Mouse (Mus musculus): Measurements from ENCODE around the gene Resp18. TPM values are rescaled to one million over a fixed set of nuclear protein-coding genes. Genes with fewer than 3 reads are reported as not detected.

The Resp18 gene
- polyA plus RNA-seq, 1 experiment from 2014 or later, result 131 TPM

- peaks cover 80% of the 10 kb centered on the region for H3K27me3 ChIP-seq
- H3K4me2 ChIP-seq, result peak overlapping the region; percentile 68
- H3K36me3 ChIP-seq, result no peaks in the 10 kb centered on the region
- no peaks in the 10 kb centered on the region for H3K9me3 ChIP-seq
- peak overlapping the region; percentile 54 for H3K4me3 ChIP-seq
- peaks cover 20% of the 10 kb centered on the region for H3K4me1 ChIP-seq (replicated peaks)
- WGBS, result under 1% methylated on average over 40 of the region's 40 CpGs
- H3K9ac ChIP-seq, result peak overlapping the region; percentile 76
- 0 out of 2 replicates have a peak overlapping the region, but pooled peaks have one; percentile 9 for H3K27ac ChIP-seq (replicated peaks)
- peak; percentile 58 for ATAC-seq (ENCODE audit: low read depth)
These were observed 15.0 kb downstream of the Resp18 start for GRCm38 (mm10) chr1:75262969-75263951.

GRCm38 (mm10) chr1:75261278-75261677 lies 16.9 kb downstream of the Resp18 start:
- no peak for ATAC-seq (ENCODE audit: low read depth)
- H3K36me3 ChIP-seq, result no peaks in the 10 kb centered on the region
- H3K9ac ChIP-seq, result no peak overlapping the region
- no peak overlapping the region for H3K27ac ChIP-seq (replicated peaks)
- H3K27me3 ChIP-seq, result peaks cover 70% of the 10 kb centered on the region
- no peaks in the 10 kb centered on the region for H3K9me3 ChIP-seq
- H3K4me3 ChIP-seq, result no peak overlapping the region
- H3K4me1 ChIP-seq (replicated peaks), result peaks cover 20% of the 10 kb centered on the region
- no peak overlapping the region for H3K4me2 ChIP-seq

- H3K27me3 ChIP-seq, result peaks cover 22% of the 10 kb centered on the region
- no peak overlapping the region for H3K4me2 ChIP-seq
- no peaks in the 10 kb centered on the region for H3K9me3 ChIP-seq
- no peaks in the 10 kb centered on the region for H3K36me3 ChIP-seq
- H3K4me1 ChIP-seq (replicated peaks), result peaks cover 17% of the 10 kb centered on the region
- no peak overlapping the region for H3K4me3 ChIP-seq
- no peak overlapping the region for H3K27ac ChIP-seq (replicated peaks)
- H3K9ac ChIP-seq, result no peak overlapping the region
- WGBS, result 69% methylated on average over 10 of the region's 10 CpGs
- ATAC-seq (ENCODE audit: low read depth), result no peak
These were observed 22.6 kb downstream of the Resp18 start for GRCm38 (mm10) chr1:75255516-75256046.

GRCm38 (mm10) chr1:75254625-75255013 lies 23.6 kb downstream of the Resp18 start:
- H3K4me2 ChIP-seq, result no peak overlapping the region
- H3K9me3 ChIP-seq, result no peaks in the 10 kb centered on the region
- H3K9ac ChIP-seq, result no peak overlapping the region
- H3K4me3 ChIP-seq, result no peak overlapping the region
- H3K27ac ChIP-seq (replicated peaks), result peak overlapping the region; percentile 46; the same call in 1 of the 2 replicates
- peaks cover 13% of the 10 kb centered on the region for H3K27me3 ChIP-seq
- peaks cover 18% of the 10 kb centered on the region for H3K4me1 ChIP-seq (replicated peaks)
- no peak for ATAC-seq (ENCODE audit: low read depth)
- WGBS, result 46% methylated on average over 8 of the region's 8 CpGs
- H3K36me3 ChIP-seq, result no peaks in the 10 kb centered on the region

- 61% methylated on average over 16 of the region's 16 CpGs for WGBS
- H3K36me3 ChIP-seq, result no peaks in the 10 kb centered on the region
- no peak overlapping the region for H3K4me2 ChIP-seq
- no peak for ATAC-seq (ENCODE audit: low read depth)
- no peak overlapping the region for H3K4me3 ChIP-seq
- peaks cover 18% of the 10 kb centered on the region for H3K4me1 ChIP-seq (replicated peaks)
- H3K9ac ChIP-seq, result no peak overlapping the region
- H3K27me3 ChIP-seq, result peaks cover 11% of the 10 kb centered on the region
- peak overlapping the region; percentile 46; the same call in 1 of the 2 replicates for H3K27ac ChIP-seq (replicated peaks)
- no peaks in the 10 kb centered on the region for H3K9me3 ChIP-seq
These were observed 24.2 kb downstream of the Resp18 start for GRCm38 (mm10) chr1:75253849-75254624.

GRCm38 (mm10) chr1:75253029-75253428 lies 25.2 kb downstream of the Resp18 start:
- no peak overlapping the region for H3K4me3 ChIP-seq
- H3K27me3 ChIP-seq, result peaks cover 7% of the 10 kb centered on the region; the same call in 1 of the 2 replicates
- no peak overlapping the region for H3K4me2 ChIP-seq
- ATAC-seq (ENCODE audit: low read depth), result no peak
- no peak overlapping the region for H3K27ac ChIP-seq (replicated peaks)
- H3K36me3 ChIP-seq, result no peaks in the 10 kb centered on the region
- H3K9me3 ChIP-seq, result no peaks in the 10 kb centered on the region
- H3K4me1 ChIP-seq (replicated peaks), result peaks cover 21% of the 10 kb centered on the region
- 80% methylated on average over 16 of the region's 16 CpGs for WGBS
- H3K9ac ChIP-seq, result no peak overlapping the region

- peaks cover 7% of the 10 kb centered on the region; the same call in 1 of the 2 replicates for H3K27me3 ChIP-seq
- no peak overlapping the region for H3K4me2 ChIP-seq
- 72% methylated on average over 13 of the region's 13 CpGs for WGBS
- no peaks in the 10 kb centered on the region for H3K36me3 ChIP-seq
- H3K9ac ChIP-seq, result no peak overlapping the region
- peaks cover 28% of the 10 kb centered on the region for H3K4me1 ChIP-seq (replicated peaks)
- ATAC-seq (ENCODE audit: low read depth), result no peak
- H3K27ac ChIP-seq (replicated peaks), result no peak overlapping the region
- H3K4me3 ChIP-seq, result no peak overlapping the region
- no peaks in the 10 kb centered on the region for H3K9me3 ChIP-seq
These were observed 25.9 kb downstream of the Resp18 start for GRCm38 (mm10) chr1:75252308-75252707.

- no peaks in the 10 kb centered on the region for H3K9me3 ChIP-seq
- peaks cover 30% of the 10 kb centered on the region for H3K4me1 ChIP-seq (replicated peaks)
- ATAC-seq (ENCODE audit: low read depth), result peak; percentile 38; the same call in 1 of the 2 replicates
- H3K9ac ChIP-seq, result 0 out of 2 replicates have a peak overlapping the region, but pooled peaks have one; percentile 23
- WGBS, result 5% methylated on average over 21 of the region's 22 CpGs
- peak overlapping the region; percentile 49 for H3K4me2 ChIP-seq
- H3K27me3 ChIP-seq, result peaks cover 7% of the 10 kb centered on the region; the same call in 1 of the 2 replicates
- H3K27ac ChIP-seq (replicated peaks), result no peak overlapping the region
- H3K36me3 ChIP-seq, result no peaks in the 10 kb centered on the region
- H3K4me3 ChIP-seq, result peak overlapping the region; percentile 25; the same call in 1 of the 2 replicates
These were observed 26.9 kb downstream of the Resp18 start for GRCm38 (mm10) chr1:75251112-75251970.

GRCm38 (mm10) chr1:75250498-75250897 lies 27.7 kb downstream of the Resp18 start:
- Histone ChIP-seq H3K4me2 (no peak overlapping the region), H3K36me3 (no peaks in the 10 kb centered on the region), H3K27ac (replicated peaks) (0 out of 2 replicates have a peak overlapping the region, but pooled peaks have one; percentile 19), H3K27me3 (peaks cover 7% of the 10 kb centered on the region; the same call in 1 of the 2 replicates), H3K4me3 (no peak overlapping the region), H3K4me1 (replicated peaks) (peaks cover 30% of the 10 kb centered on the region), H3K9me3 (no peaks in the 10 kb centered on the region), H3K9ac (no peak overlapping the region)
- ATAC-seq (ENCODE audit: low read depth), result no peak
- 65% methylated on average over 3 of the region's 3 CpGs for WGBS

- H3K4me2 ChIP-seq, result no peak overlapping the region
- no peaks in the 10 kb centered on the region for H3K9me3 ChIP-seq
- peaks cover 7% of the 10 kb centered on the region; the same call in 1 of the 2 replicates for H3K27me3 ChIP-seq
- peaks cover 24% of the 10 kb centered on the region for H3K4me1 ChIP-seq (replicated peaks)
- H3K9ac ChIP-seq, result peak overlapping the region; percentile 26; the same call in 1 of the 2 replicates
- no peak overlapping the region for H3K27ac ChIP-seq (replicated peaks)
- WGBS, result 59% methylated on average over 9 of the region's 9 CpGs
- H3K4me3 ChIP-seq, result no peak overlapping the region
- ATAC-seq (ENCODE audit: low read depth), result no peak
- H3K36me3 ChIP-seq, result peaks cover 11% of the 10 kb centered on the region
These were observed 30.0 kb downstream of the Resp18 start for GRCm38 (mm10) chr1:75248041-75248772.
